Mouse (Mus musculus): Measurements from ENCODE around the gene Krt31. TPM values are rescaled to one million over a fixed set of nuclear protein-coding genes. Genes with fewer than 3 reads are reported as not detected.

The Krt31 gene
- polyA plus RNA-seq (2012; rRNA removed), result not detected in 2 replicates

DNA sequence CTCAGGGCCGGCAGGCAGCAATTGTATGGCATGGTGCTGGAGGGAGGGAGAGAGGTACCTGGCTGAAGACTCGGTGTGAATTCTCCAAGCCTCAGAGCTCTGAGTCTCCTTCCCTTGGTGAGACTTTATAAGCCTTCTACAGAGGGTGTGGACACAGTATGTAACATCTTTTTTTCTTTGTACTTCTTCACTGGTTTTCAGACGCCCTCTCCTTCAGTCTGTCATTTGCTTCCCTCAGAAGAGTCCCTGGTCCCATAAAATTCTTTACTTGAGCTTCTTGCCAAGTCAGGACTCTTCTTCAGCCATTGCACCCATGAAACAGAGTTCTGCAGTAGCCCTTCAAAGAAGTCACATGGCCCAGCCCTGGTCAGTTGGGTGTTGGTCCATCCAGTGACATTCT is at the start of gene Krt31:
Gene Krt31, minus strand, starts transcription at position 101 of the 400 bp plus-strand sequence.

DNA sequence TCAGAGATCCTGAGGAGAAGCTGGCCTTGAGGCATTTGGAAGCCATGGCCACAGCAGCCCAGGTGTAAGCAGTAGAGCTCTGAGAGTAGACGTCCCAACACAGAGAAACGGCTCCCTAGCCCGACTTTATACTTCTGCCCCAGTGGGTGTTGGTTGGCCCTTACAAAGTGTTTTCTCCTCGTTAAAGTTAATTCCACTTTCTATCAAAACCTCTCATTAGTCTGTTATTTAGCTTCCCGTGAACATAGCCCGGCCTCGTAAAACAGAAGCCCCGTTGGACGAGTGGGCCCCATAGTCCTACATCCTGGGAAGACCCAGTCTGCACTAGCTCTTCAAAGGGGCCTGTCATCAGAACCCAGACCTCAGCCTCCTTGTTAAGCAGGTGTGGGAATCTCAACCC is 45.8 kb upstream of the Krt31 start, which contains the start of gene Krt35:
Gene Krt35, minus strand, starts transcription at position 101 of the 400 bp plus-strand sequence.

DNA sequence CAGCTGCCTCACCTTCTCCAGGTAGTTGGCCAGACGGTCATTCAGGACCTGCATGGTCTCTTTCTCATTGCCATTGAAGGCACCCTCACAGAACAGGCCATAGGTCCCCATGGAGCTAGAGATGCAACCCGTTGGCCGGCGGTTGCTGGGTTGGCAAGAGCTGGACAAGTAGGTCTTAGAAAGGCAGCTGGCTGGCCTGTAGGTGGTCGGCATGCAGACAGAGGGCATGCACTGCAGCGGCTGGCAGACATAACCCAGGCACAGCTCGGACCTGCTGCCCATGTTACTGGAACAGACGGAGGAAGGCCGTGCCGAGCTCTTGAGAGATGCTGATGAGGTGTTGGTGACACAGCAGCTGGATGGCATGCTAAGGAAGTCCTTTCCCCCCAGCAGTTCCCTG is 37.5 kb upstream of the Krt31 start, which contains the start of gene Krt32:
Gene Krt32, minus strand, starts transcription at position 366 of the 400 bp plus-strand sequence.

DNA sequence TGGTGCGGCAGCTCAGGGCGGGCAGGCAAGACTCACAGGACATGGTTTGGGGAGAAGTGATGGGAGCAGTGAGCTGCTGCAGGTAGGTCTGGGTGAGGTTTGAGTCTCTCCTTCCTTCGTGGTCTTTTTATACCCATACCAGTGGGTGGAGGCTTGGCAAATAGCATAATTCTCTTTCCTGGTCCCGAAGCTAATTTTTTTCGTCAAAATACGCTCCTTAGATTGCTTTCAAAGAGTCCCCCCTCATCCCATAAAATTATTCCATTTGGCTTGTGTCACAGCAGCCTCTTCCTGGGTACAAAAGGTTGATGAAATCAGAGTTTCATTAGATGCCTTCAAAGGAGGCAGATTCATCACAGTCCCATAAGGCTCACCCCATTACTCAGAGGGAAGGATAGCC is 8.9 kb downstream of the Krt31 start, which contains the start of gene Krt34:
Gene Krt34, minus strand, starts transcription at position 101 of the 400 bp plus-strand sequence.

DNA sequence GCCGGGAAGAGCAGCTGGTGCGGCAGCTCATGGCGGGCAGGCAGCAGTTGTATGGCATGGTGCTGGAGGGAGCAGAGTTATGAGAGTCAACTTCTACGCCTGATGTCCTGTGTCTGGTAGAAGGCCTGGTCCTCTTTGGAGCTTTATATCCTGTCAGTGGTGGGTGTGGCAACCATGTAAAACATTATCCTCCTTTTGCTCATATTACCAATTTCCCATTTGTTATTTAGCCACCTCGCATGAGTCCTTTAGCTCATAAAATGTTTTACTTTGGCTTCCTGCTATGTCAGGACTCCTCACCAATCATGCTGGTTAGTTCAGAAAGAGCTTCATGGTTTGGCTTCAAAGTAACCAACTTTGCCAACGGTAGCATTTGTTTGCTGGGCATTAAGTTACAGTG is 20.6 kb downstream of the Krt31 start, which contains the start of gene Krt33b:
Gene Krt33b, minus strand, starts transcription at position 101 of the 400 bp plus-strand sequence.

DNA sequence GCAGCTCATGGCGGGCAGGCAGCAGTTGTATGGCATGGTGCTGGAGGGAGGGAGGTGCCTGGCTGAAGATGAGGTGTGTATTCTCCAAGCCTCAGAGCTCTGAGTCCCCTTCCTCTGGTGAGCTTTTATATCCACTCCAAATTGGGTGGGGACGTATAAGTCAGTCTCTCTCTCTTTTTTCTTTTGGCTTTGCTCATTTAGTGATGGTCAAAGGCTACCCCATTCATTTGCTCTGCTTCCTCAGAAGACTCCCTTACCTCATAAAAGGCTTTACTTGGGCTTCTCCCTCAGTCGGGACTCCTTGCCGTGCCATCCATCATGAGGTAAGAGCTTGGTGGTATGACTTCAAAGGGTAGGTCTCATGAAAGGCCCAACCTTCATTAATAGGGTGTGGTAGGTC is 34.2 kb downstream of the Krt31 start, which contains the start of gene Krt33a:
Gene Krt33a, minus strand, starts transcription at position 101 of the 400 bp plus-strand sequence.

Other genes starting within 250 kb of the Krt31 start
- gene Gm11554, start 246.1 kb downstream of the Krt31 start, polyA plus RNA-seq (2012; rRNA removed), result not detected in 2 replicates
- gene Krtap4-13, start 240.7 kb downstream of the Krt31 start, polyA plus RNA-seq (2012; rRNA removed), result not detected in 2 replicates
- gene Gm11564, start 234.9 kb downstream of the Krt31 start, polyA plus RNA-seq (2012; rRNA removed), result not detected in 2 replicates
- gene 2300003K06Rik, start 212.5 kb downstream of the Krt31 start, polyA plus RNA-seq (2012; rRNA removed), result not detected in 2 replicates
- not detected in 2 replicates for gene Krtap4-16, start 198.9 kb downstream of the Krt31 start, polyA plus RNA-seq (2012; rRNA removed)
- gene Gm11568, start 192.6 kb downstream of the Krt31 start, polyA plus RNA-seq (2012; rRNA removed), result not detected in 2 replicates
- not detected in 2 replicates for gene Gm11559, start 186.1 kb downstream of the Krt31 start, polyA plus RNA-seq (2012; rRNA removed)
- not detected in 2 replicates for gene Krtap9-1, start 177.2 kb downstream of the Krt31 start, polyA plus RNA-seq (2012; rRNA removed)
- not detected in 2 replicates for gene Gm11567, start 171.4 kb downstream of the Krt31 start, polyA plus RNA-seq (2012; rRNA removed)
- not detected in 2 replicates for gene Krtap31-1, start 142.6 kb downstream of the Krt31 start, polyA plus RNA-seq (2012; rRNA removed)
- not detected in 2 replicates for gene Gm11565, start 135.8 kb downstream of the Krt31 start, polyA plus RNA-seq (2012; rRNA removed)
- not detected in 2 replicates for gene Krtap31-2, start 114.3 kb downstream of the Krt31 start, polyA plus RNA-seq (2012; rRNA removed)
- not detected in 2 replicates for gene Krtap9-5, start 102.1 kb downstream of the Krt31 start, polyA plus RNA-seq (2012; rRNA removed)
- gene Krtap29-1, start 71.5 kb downstream of the Krt31 start, polyA plus RNA-seq (2012; rRNA removed), result not detected in 2 replicates
- gene Krtap16-1, start 64.0 kb downstream of the Krt31 start, polyA plus RNA-seq (2012; rRNA removed), result not detected in 2 replicates
- gene Krtap17-1, start 56.6 kb downstream of the Krt31 start, polyA plus RNA-seq (2012; rRNA removed), result 0.29 and 0.34 TPM in 2 replicates
- gene Krt33a, start 34.3 kb downstream of the Krt31 start, polyA plus RNA-seq (2012; rRNA removed), result not detected in 2 replicates
- gene Krt33b, start 20.7 kb downstream of the Krt31 start, polyA plus RNA-seq (2012; rRNA removed), result 0.16 TPM in 1 of 2 replicates, not detected in the other
- not detected in 2 replicates for gene Krt34, start 9.0 kb downstream of the Krt31 start, polyA plus RNA-seq (2012; rRNA removed)
- gene Krt32, start 37.7 kb upstream of the Krt31 start, polyA plus RNA-seq (2012; rRNA removed), result not detected in 2 replicates
- gene Krt35, start 45.7 kb upstream of the Krt31 start, polyA plus RNA-seq (2012; rRNA removed), result not detected in 2 replicates
- gene Krt36, start 55.1 kb upstream of the Krt31 start, polyA plus RNA-seq (2012; rRNA removed), result not detected in 2 replicates
- 0.11 TPM in 1 of 2 replicates, not detected in the other for gene Krt13, start 71.0 kb upstream of the Krt31 start, polyA plus RNA-seq (2012; rRNA removed)
- gene Krt15, start 85.4 kb upstream of the Krt31 start, polyA plus RNA-seq (2012; rRNA removed), result 2.6 and 33.5 TPM in 2 replicates
- gene Krt19, start 98.1 kb upstream of the Krt31 start, polyA plus RNA-seq (2012; rRNA removed), result 1.3 and 12.8 TPM in 2 replicates
- gene Krt9, start 142.7 kb upstream of the Krt31 start, polyA plus RNA-seq (2012; rRNA removed), result 0.06 and 0.10 TPM in 2 replicates
- 4.5 and 41.4 TPM in 2 replicates for gene Krt14, start 157.0 kb upstream of the Krt31 start, polyA plus RNA-seq (2012; rRNA removed)
- gene Krt16, start 198.4 kb upstream of the Krt31 start, polyA plus RNA-seq (2012; rRNA removed), result not detected in 2 replicates
- gene Krt17, start 210.5 kb upstream of the Krt31 start, polyA plus RNA-seq (2012; rRNA removed), result 0.59 and 8.2 TPM in 2 replicates
- not detected in 2 replicates for gene Krt42, start 219.3 kb upstream of the Krt31 start, polyA plus RNA-seq (2012; rRNA removed)